Mouse (Mus musculus) ES-Bruce4 (cell line): Measurements from ENCODE around the gene Fam184b.

Source experiments
- CTCF ChIP-seq: IDR thresholded peaks from one replicate; pipeline ENCODE4 v1.8.1; 2011; ENCODE audit warnings: low read depth, low read length
- EP300 ChIP-seq: IDR thresholded peaks from 2 replicates; pipeline ENCODE4 v1.6.1; 2011; ENCODE audit warnings: low read depth, low read length; ENCODE audit not compliant: insufficient read depth
- POLR2A ChIP-seq: IDR thresholded peaks from one replicate; pipeline ENCODE4 v1.8.1; 2011; ENCODE audit warnings: low read length; ENCODE audit not compliant: insufficient read depth

GRCm38 (mm10) chr5:45543374-45543773, 96.0 kb downstream of the Fam184b start:
- no peak for TF ChIP-seq EP300
- TF ChIP-seq CTCF: no peak
- no peak for TF ChIP-seq POLR2A
